8 mouse cellular contexts compared by ENCODE assay signal in genomic region chr15:89314107-89314506, GRCm38 (mm10). TPM values are rescaled to one million over a fixed set of nuclear protein-coding genes. Genes with fewer than 3 reads are reported as not detected.
A peak's percentile ranks its signal among the peaks of the same experiment; 100 is the strongest.
DNase-seq lines count a peak whose midpoint lies in the region; ATAC-seq and TF ChIP-seq lines count a peak whose summit lies in the region.

No protein-coding gene starts in this region.

- peak overlapping the region; percentile 96 for H3K4me3 ChIP-seq in liver, adult 2 months (ENCODE audit: insufficient read depth, low read depth, low read length)
- peak overlapping the region; percentile 97 for H3K4me3 ChIP-seq in embryonic facial prominence, embryonic 12.5 days
- H3K4me3 ChIP-seq in intestine, embryonic 16.5 days (ENCODE audit: low read length): peak overlapping the region; percentile 89
- peak overlapping the region; percentile 97 for H3K4me3 ChIP-seq in neural tube, embryonic 14.5 days (ENCODE audit: low read depth, low read length)

- no peak for DNase-seq in liver, adult 2 months (ENCODE audit: extremely low read depth, low read depth, low spot score)
- DNase-seq in liver: no peak
- DNase-seq in embryo, embryonic 10 days (ENCODE audit: low spot score): no peak
- DNase-seq in ovary, postnatal 10 days (ENCODE audit: low spot score): no peak
- no peak for DNase-seq in left cerebral cortex, adult 9 months (ENCODE audit: low spot score in 2 of 2)

- H3K9me3 ChIP-seq in embryonic facial prominence, embryonic 12.5 days: no peaks in the 10 kb centered on the region
- no peaks in the 10 kb centered on the region for H3K9me3 ChIP-seq in intestine, embryonic 16.5 days (ENCODE audit: control insufficient read depth, low read length)
- no peaks in the 10 kb centered on the region for H3K9me3 ChIP-seq in neural tube, embryonic 14.5 days (ENCODE audit: control insufficient read depth, low read length)

- no peak for TF ChIP-seq CTCF in liver, adult 2 months (IDR thresholded peaks at IDR 0.05; ENCODE audit: low read depth, low read length)

- peaks cover 14% of the 10 kb centered on the region for H3K4me1 ChIP-seq in liver, adult 2 months (ENCODE audit: control insufficient read depth, insufficient read depth, low read length)
- H3K4me1 ChIP-seq in embryonic facial prominence, embryonic 12.5 days: peaks cover 19% of the 10 kb centered on the region
- H3K4me1 ChIP-seq in intestine, embryonic 16.5 days (ENCODE audit: control insufficient read depth, insufficient read depth, low read length): peaks cover 17% of the 10 kb centered on the region
- peaks cover 16% of the 10 kb centered on the region for H3K4me1 ChIP-seq in neural tube, embryonic 14.5 days (ENCODE audit: control insufficient read depth, insufficient read depth, low read length)

- no peak overlapping the region for H3K27ac ChIP-seq in liver, adult 2 months (replicated peaks; ENCODE audit: insufficient read depth, low read depth, low read length)
- no peak overlapping the region for H3K27ac ChIP-seq in embryonic facial prominence, embryonic 12.5 days
- no peak overlapping the region for H3K27ac ChIP-seq in intestine, embryonic 16.5 days (ENCODE audit: low read length)
- no peak overlapping the region for H3K27ac ChIP-seq in neural tube, embryonic 14.5 days (ENCODE audit: low read depth, low read length)

- WGBS in liver, adult 2 months: 27% methylated on average over 3 of the region's 3 CpGs
- WGBS in embryonic facial prominence, embryonic 12.5 days: 33% methylated on average over 3 of the region's 3 CpGs
- WGBS in intestine, embryonic 16.5 days: 31% methylated on average over 3 of the region's 3 CpGs
- 32% methylated on average over 3 of the region's 3 CpGs for WGBS in neural tube, embryonic 14.5 days

- peak overlapping the region; percentile 97 for H3K9ac ChIP-seq in liver, adult 2 months (ENCODE audit: low read depth, low read length)
- peak overlapping the region; percentile 90 for H3K9ac ChIP-seq in embryonic facial prominence, embryonic 12.5 days
- H3K9ac ChIP-seq in intestine, embryonic 16.5 days (ENCODE audit: low read depth, low read length): peak overlapping the region; percentile 88
- peak overlapping the region; percentile 88 for H3K9ac ChIP-seq in neural tube, embryonic 14.5 days (replicated peaks; ENCODE audit: low read depth, low read length)

- no peaks in the 10 kb centered on the region for H3K36me3 ChIP-seq in liver, adult 2 months (ENCODE audit: control insufficient read depth, insufficient read depth, low read length)
- no peaks in the 10 kb centered on the region for H3K36me3 ChIP-seq in embryonic facial prominence, embryonic 12.5 days
- H3K36me3 ChIP-seq in intestine, embryonic 16.5 days (ENCODE audit: control insufficient read depth, insufficient read depth, low read length): no peaks in the 10 kb centered on the region
- H3K36me3 ChIP-seq in neural tube, embryonic 14.5 days (ENCODE audit: control insufficient read depth, insufficient read depth, low read length): no peaks in the 10 kb centered on the region

- no peak for ATAC-seq in embryonic facial prominence, embryonic 12.5 days (ENCODE audit: insufficient number of reproducible peaks, insufficient read depth, low FRiP score, low TSS enrichment)
- no peak for ATAC-seq in intestine, embryonic 16.5 days
- ATAC-seq in neural tube, embryonic 14.5 days (ENCODE audit: low read depth): no peak

- TF ChIP-seq POLR2A in liver, adult 2 months (IDR thresholded peaks at IDR 0.05; ENCODE audit: extremely low read depth, insufficient read depth, low read length): no peak

- H3K79me2 ChIP-seq in liver, adult 2 months (ENCODE audit: control insufficient read depth, insufficient read depth, low read length): peaks cover 52% of the 10 kb centered on the region

- H3K4me2 ChIP-seq in embryonic facial prominence, embryonic 12.5 days (replicated peaks): peak overlapping the region; percentile 72
- peak overlapping the region; percentile 90 for H3K4me2 ChIP-seq in intestine, embryonic 16.5 days (ENCODE audit: low read depth, low read length)
- peak overlapping the region; percentile 79 for H3K4me2 ChIP-seq in neural tube, embryonic 14.5 days (ENCODE audit: low read depth, low read length)

- no peaks in the 10 kb centered on the region for H3K27me3 ChIP-seq in liver, adult 2 months (ENCODE audit: control insufficient read depth, insufficient read depth, low read length)
- H3K27me3 ChIP-seq in embryonic facial prominence, embryonic 12.5 days: no peaks in the 10 kb centered on the region
- no peaks in the 10 kb centered on the region for H3K27me3 ChIP-seq in intestine, embryonic 16.5 days (replicated peaks; ENCODE audit: control insufficient read depth, insufficient read depth, low read length)
- no peaks in the 10 kb centered on the region for H3K27me3 ChIP-seq in neural tube, embryonic 14.5 days (ENCODE audit: control insufficient read depth, insufficient read depth, low read length)

RNA-seq across cellular contexts. Expression of gene Sbf1, which starts 1.0 kb away (rescaled TPM):
- total RNA-seq in liver, adult 2 months (2014; rRNA removed): 22.3 and 32.7 TPM in 2 replicates
- polyA plus RNA-seq in liver, adult 2 months (2012; rRNA removed): 75.5 and 99.0 TPM in 2 replicates
- polyA plus RNA-seq in embryonic facial prominence, embryonic 12.5 days (2016; fragmentation: Nextera tagmentation; extraction: Ambion mirVana): 60.9 and 61.6 TPM in 2 replicates
- polyA plus RNA-seq in intestine, embryonic 16.5 days (2015; fragmentation: Nextera tagmentation; extraction: Ambion mirVana): 32.0 and 33.4 TPM in 2 replicates
- polyA plus RNA-seq in neural tube, embryonic 14.5 days (2014; fragmentation: Nextera tagmentation; extraction: Ambion mirVana): 108 and 122 TPM in 2 replicates

RNA-seq across cellular contexts. Expression of gene Adm2, which starts 8.4 kb away (rescaled TPM):
- not detected in 2 replicates for total RNA-seq in liver, adult 2 months (2014; rRNA removed)
- polyA plus RNA-seq in liver, adult 2 months (2012; rRNA removed): not detected in 2 replicates
- polyA plus RNA-seq in embryonic facial prominence, embryonic 12.5 days (2016; fragmentation: Nextera tagmentation; extraction: Ambion mirVana): 0.18 TPM in 1 of 2 replicates, not detected in the other
- 1.5 and 2.0 TPM in 2 replicates for polyA plus RNA-seq in intestine, embryonic 16.5 days (2015; fragmentation: Nextera tagmentation; extraction: Ambion mirVana)
- polyA plus RNA-seq in neural tube, embryonic 14.5 days (2014; fragmentation: Nextera tagmentation; extraction: Ambion mirVana): not detected in 2 replicates

RNA-seq across cellular contexts. Expression of gene Miox, which starts 20.1 kb away (rescaled TPM):
- total RNA-seq in liver, adult 2 months (2014; rRNA removed): 0.28 and 0.54 TPM in 2 replicates
- polyA plus RNA-seq in liver, adult 2 months (2012; rRNA removed): 0.31 and 0.32 TPM in 2 replicates
- polyA plus RNA-seq in embryonic facial prominence, embryonic 12.5 days (2016; fragmentation: Nextera tagmentation; extraction: Ambion mirVana): not detected in 2 replicates
- polyA plus RNA-seq in intestine, embryonic 16.5 days (2015; fragmentation: Nextera tagmentation; extraction: Ambion mirVana): 0.46 TPM in 1 of 2 replicates, not detected in the other
- polyA plus RNA-seq in neural tube, embryonic 14.5 days (2014; fragmentation: Nextera tagmentation; extraction: Ambion mirVana): not detected in 2 replicates

RNA-seq across cellular contexts. Expression of gene Lmf2, which starts 41.4 kb away (rescaled TPM):
- total RNA-seq in liver, adult 2 months (2014; rRNA removed): 4.3 and 8.0 TPM in 2 replicates
- polyA plus RNA-seq in liver, adult 2 months (2012; rRNA removed): 20.8 and 21.3 TPM in 2 replicates
- polyA plus RNA-seq in embryonic facial prominence, embryonic 12.5 days (2016; fragmentation: Nextera tagmentation; extraction: Ambion mirVana): 54.5 and 58.8 TPM in 2 replicates
- polyA plus RNA-seq in intestine, embryonic 16.5 days (2015; fragmentation: Nextera tagmentation; extraction: Ambion mirVana): 55.8 and 56.3 TPM in 2 replicates
- polyA plus RNA-seq in neural tube, embryonic 14.5 days (2014; fragmentation: Nextera tagmentation; extraction: Ambion mirVana): 19.8 and 28.6 TPM in 2 replicates

RNA-seq across cellular contexts. Expression of gene Ncaph2, which starts 41.4 kb away (rescaled TPM):
- total RNA-seq in liver, adult 2 months (2014; rRNA removed): 26.9 and 31.7 TPM in 2 replicates
- polyA plus RNA-seq in liver, adult 2 months (2012; rRNA removed): 52.1 and 63.9 TPM in 2 replicates
- polyA plus RNA-seq in embryonic facial prominence, embryonic 12.5 days (2016; fragmentation: Nextera tagmentation; extraction: Ambion mirVana): 171 and 177 TPM in 2 replicates
- polyA plus RNA-seq in intestine, embryonic 16.5 days (2015; fragmentation: Nextera tagmentation; extraction: Ambion mirVana): 123 and 128 TPM in 2 replicates
- 89.5 and 90.2 TPM in 2 replicates for polyA plus RNA-seq in neural tube, embryonic 14.5 days (2014; fragmentation: Nextera tagmentation; extraction: Ambion mirVana)
